Mouse (Mus musculus): ENCODE measurements around the gene Olfr1100.

Gene Olfr1100

DNA sequence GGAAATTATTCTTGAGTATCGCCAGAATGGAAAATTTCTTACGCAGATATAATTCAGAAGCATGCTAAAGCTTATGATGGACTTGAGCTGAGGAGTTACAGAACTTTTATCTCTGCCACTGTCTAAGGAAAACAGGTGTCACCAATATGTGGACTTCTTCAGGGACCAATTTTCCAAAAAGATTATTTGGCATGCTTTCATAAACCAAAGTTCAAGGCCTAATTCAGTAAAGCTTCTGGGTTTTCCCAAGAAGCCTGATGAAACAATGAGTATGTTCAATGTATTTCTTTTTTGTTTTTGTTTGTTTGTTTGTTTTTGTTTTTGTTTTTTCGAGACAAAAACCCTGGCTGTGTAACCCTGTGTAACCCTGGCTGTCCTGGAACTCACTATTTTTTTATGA, at the start of gene Olfr1100:
Gene Olfr1100 (minus strand): TSS at position 101 of the 400 bp plus-strand sequence.
- DNase-seq, result no peak

GRCm38 (mm10) chr2:87026980-87027379, 47.2 kb upstream of the Olfr1100 start, which contains the start of gene Olfr1104:
Gene Olfr1104, minus strand, starts transcription at chr2:87027080.
- DNase-seq, result no peak

DNA sequence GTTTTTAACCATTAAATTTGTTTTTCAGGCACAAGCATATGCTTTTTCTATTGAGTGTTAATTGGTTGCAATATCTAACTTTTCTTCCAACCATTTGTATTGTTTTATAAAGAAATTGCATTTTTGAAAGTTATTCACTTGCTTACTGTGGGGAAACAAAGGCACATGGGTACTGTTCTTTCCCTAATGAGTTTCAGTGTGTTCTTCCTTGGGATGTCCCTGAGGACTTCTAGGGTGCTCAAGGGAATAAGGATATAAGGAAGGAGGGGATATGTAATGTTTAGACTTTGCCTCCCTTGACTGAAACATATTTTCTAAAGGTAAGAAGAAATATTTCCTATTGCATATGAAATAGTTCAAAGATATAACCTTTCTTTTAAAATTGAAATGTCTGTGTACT, 18.3 kb upstream of the Olfr1100 start, which contains the start of gene Olfr1102:
Gene Olfr1102 (plus strand): TSS at position 301 of the 400 bp plus-strand sequence.
- no peak for DNase-seq

GRCm38 (mm10) chr2:86991121-86991520, 11.4 kb upstream of the Olfr1100 start, which contains the start of gene Olfr1101:
Gene Olfr1101, minus strand, starts transcription at chr2:86991221.
- DNase-seq, result no peak

GRCm38 (mm10) chr2:86960593-86960992, 19.2 kb downstream of the Olfr1100 start, which contains the start of gene Olfr1099:
Gene Olfr1099, minus strand, starts transcription at chr2:86960693.
- DNase-seq, result no peak

DNA sequence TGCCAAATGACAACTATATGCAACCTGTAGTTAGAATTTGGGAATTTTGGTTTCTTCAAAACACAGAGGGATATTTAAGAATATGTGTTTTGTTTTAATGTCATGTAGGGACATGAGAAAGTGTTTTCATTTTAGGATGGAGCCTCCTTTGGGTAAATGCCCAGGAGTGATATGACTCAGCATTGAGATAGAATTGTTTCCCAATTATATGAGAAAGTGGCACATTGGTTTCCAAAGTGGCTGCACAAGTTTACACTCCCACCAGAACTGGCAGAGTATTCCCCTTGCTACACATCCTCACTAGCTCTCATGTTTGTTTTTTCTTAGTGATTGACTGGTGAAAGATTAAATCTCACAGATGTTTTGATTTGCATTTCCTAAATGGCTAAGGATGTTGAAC, 53.2 kb downstream of the Olfr1100 start:
- no peak for DNase-seq
